Mouse (Mus musculus): ENCODE results near the gene Brsk2. TPM values are rescaled to one million over a fixed set of nuclear protein-coding genes. Genes with fewer than 3 reads are reported as not detected.
A peak's percentile ranks its signal among the peaks of the same experiment; 100 is the strongest.
"Not testable (repeated sequence)": the region's sequence is repeated elsewhere in the genome, so short reads cannot be mapped to it uniquely, and the experiment has no call there.

The Brsk2 gene
- polyA plus RNA-seq, 2 experiments, result 0.03 to 0.05 TPM

- Histone ChIP-seq H3K9ac (replicated peaks) (no peak overlapping the region), H3K27me3 (ENCODE audit: control insufficient read depth, insufficient read depth, low read length) (peaks cover 9% of the 10 kb centered on the region), H3K4me1 (replicated peaks; ENCODE audit: control insufficient read depth in 2 of 2, insufficient read depth in 2 of 2, low read length in 1 of 2) (no peaks in the 10 kb centered on the region; a peak in 1 of 4 replicates), H3K4me2 (ENCODE audit: low read depth) (no peak overlapping the region), H3K9me3 (ENCODE audit: control insufficient read depth, low read length) (no peaks in the 10 kb centered on the region), H3K4me3 (ENCODE audit: insufficient read depth in 1 of 2, low read depth in 2 of 2, low read length in 2 of 2) (no peak overlapping the region), H3K36me3 (replicated peaks; ENCODE audit: control insufficient read depth, insufficient read depth, low read depth) (no peaks in the 10 kb centered on the region), H3K27ac (no peak overlapping the region)
- 37% methylated on average over 3 of the region's 3 CpGs for WGBS (ENCODE audit: insufficient replicate concordance)
- TF ChIP-seq CTCF (IDR thresholded peaks at IDR 0.05; ENCODE audit: low read depth) (no peak), EP300 (IDR thresholded peaks at IDR 0.05; ENCODE audit: low read depth) (no peak)
- ATAC-seq (ENCODE audit: insufficient read depth) (no peak), DNase-seq (ENCODE audit: low read depth in 3 of 3, low spot score in 3 of 3) (no peak)
These were observed 38.2 kb upstream of the Brsk2 start for GRCm38 (mm10) chr7:141911305-141911704.

DNA sequence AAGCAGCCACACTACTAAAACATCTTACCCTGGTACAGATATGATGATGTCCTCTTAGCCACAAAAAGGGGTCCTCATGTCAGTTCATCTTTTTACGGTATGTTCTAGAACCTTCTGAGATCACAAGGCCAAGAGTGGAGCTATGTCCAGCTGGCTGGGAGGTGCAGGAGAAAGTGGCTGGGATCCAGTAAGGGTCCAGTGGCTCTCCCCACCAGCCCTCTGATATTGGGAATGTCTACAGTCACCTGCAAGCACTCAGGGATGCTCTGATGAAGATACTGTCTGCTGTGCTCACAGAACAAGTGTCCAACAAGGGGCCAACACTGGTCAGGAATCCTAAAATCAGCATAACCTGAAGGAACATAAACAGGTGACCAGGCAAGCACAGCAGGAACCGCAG lies 31.1 kb upstream of the Brsk2 start, which contains the start of gene Tollip:
Gene Tollip (minus strand): TSS at position 101 of the 400 bp plus-strand sequence.
- Histone ChIP-seq H3K27me3 (ENCODE audit: control insufficient read depth, insufficient read depth, low read length) (peaks cover under 1% of the 10 kb centered on the region; the same call in 1 of the 2 replicates), H3K4me3 (ENCODE audit: insufficient read depth in 1 of 2, low read depth in 2 of 2, low read length in 2 of 2) (no peak within 1 kb of the TSS), H3K4me2 (ENCODE audit: low read depth) (no peak within 1 kb of the TSS), H3K9me3 (ENCODE audit: control insufficient read depth, low read length) (no peaks in the 10 kb centered on the region), H3K4me1 (replicated peaks; ENCODE audit: control insufficient read depth in 2 of 2, insufficient read depth in 2 of 2, low read length in 1 of 2) (no peaks in the 10 kb centered on the region), H3K36me3 (replicated peaks; ENCODE audit: control insufficient read depth, insufficient read depth, low read depth) (no peaks in the 10 kb centered on the region), H3K9ac (replicated peaks) (no peak within 1 kb of the TSS), H3K27ac (no peak within 1 kb of the TSS)
- DNase-seq (ENCODE audit: low read depth in 3 of 3, low spot score in 3 of 3), result no peak
- ATAC-seq (ENCODE audit: insufficient read depth), result no peak
- 69% methylated on average over 2 of the region's 2 CpGs for WGBS (ENCODE audit: insufficient replicate concordance)
- TF ChIP-seq EP300 (IDR thresholded peaks at IDR 0.05; ENCODE audit: low read depth) (no peak), CTCF (IDR thresholded peaks at IDR 0.05; ENCODE audit: low read depth) (no peak)

DNA sequence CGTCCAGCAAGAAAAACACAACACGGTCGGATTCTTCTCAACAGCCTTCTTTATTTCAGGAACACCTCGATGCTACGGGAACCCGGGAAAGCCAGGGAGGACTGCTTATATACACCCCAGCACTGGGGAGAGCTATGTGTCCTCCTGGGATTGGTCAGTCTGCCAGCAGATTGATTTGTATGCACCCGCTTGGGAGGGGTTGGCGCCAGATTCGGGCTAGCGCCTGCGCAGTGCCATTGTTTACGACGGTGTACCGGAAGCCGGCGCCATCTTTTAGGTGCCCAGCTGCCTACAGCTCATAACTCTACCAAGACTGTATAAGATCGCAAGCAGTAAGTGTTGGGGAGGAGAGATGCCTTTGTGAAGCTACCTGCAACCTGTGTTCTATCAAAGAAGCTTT lies 25.4 kb upstream of the Brsk2 start:
- not testable (repeated sequence) for H3K4me2 ChIP-seq (ENCODE audit: low read depth); H3K36me3 ChIP-seq (replicated peaks; ENCODE audit: control insufficient read depth, insufficient read depth, low read depth); DNase-seq (ENCODE audit: low read depth in 3 of 3, low spot score in 3 of 3); H3K9ac ChIP-seq (replicated peaks); H3K4me3 ChIP-seq (ENCODE audit: insufficient read depth in 1 of 2, low read depth in 2 of 2, low read length in 2 of 2); H3K27me3 ChIP-seq (ENCODE audit: control insufficient read depth, insufficient read depth, low read length); ATAC-seq (ENCODE audit: insufficient read depth); H3K27ac ChIP-seq; H3K4me1 ChIP-seq (replicated peaks; ENCODE audit: control insufficient read depth in 2 of 2, insufficient read depth in 2 of 2, low read length in 1 of 2); H3K9me3 ChIP-seq (ENCODE audit: control insufficient read depth, low read length)
- WGBS (ENCODE audit: insufficient replicate concordance), result 83% methylated on average over 17 of the region's 17 CpGs

DNA sequence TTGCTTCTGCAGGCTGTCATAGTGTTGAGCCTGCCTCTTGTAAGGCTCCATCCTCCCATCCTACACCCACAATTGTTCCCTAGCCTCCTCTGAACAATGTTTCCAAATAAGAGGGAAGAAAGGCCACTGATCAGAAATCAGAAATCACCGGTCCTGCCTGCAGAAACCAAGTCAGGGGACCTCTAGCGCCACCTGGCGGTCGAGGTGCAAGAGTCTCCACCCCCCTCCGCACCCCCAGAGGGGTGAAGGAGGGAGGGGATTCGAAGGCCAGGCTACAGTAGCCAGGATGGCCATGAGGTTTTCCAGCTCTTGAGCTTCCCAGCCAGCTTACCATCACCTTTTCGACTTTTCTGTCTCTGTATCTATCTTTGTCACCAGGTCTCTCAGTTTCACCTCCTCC lies 24.6 kb upstream of the Brsk2 start:
- no peak overlapping the region for H3K4me2 ChIP-seq (ENCODE audit: low read depth)

GRCm38 (mm10) chr7:141928642-141929041 lies 20.9 kb upstream of the Brsk2 start:
- no peak overlapping the region for H3K4me3 ChIP-seq (ENCODE audit: insufficient read depth in 1 of 2, low read depth in 2 of 2, low read length in 2 of 2)
- no peak overlapping the region for H3K4me2 ChIP-seq (ENCODE audit: low read depth)
- no peak for ATAC-seq (ENCODE audit: insufficient read depth)
- H3K27ac ChIP-seq, result no peak overlapping the region
- DNase-seq (ENCODE audit: low read depth in 3 of 3, low spot score in 3 of 3), result no peak
- WGBS (ENCODE audit: insufficient replicate concordance), result 51% methylated on average over 10 of the region's 10 CpGs
- H3K9ac ChIP-seq (replicated peaks), result no peak overlapping the region
- no peaks in the 10 kb centered on the region for H3K9me3 ChIP-seq (ENCODE audit: control insufficient read depth, low read length)
- TF ChIP-seq CTCF (IDR thresholded peaks at IDR 0.05; ENCODE audit: low read depth) (no peak), EP300 (IDR thresholded peaks at IDR 0.05; ENCODE audit: low read depth) (no peak)
- H3K4me1 ChIP-seq (replicated peaks; ENCODE audit: control insufficient read depth in 2 of 2, insufficient read depth in 2 of 2, low read length in 1 of 2), result no peaks in the 10 kb centered on the region
- H3K27me3 ChIP-seq (ENCODE audit: control insufficient read depth, insufficient read depth, low read length), result no peaks in the 10 kb centered on the region
- no peaks in the 10 kb centered on the region for H3K36me3 ChIP-seq (replicated peaks; ENCODE audit: control insufficient read depth, insufficient read depth, low read depth)

More for the DNA sequence above, 24.6 kb upstream of the Brsk2 start:
- no peak overlapping the region for H3K27ac ChIP-seq
- H3K4me3 ChIP-seq (ENCODE audit: insufficient read depth in 1 of 2, low read depth in 2 of 2, low read length in 2 of 2), result no peak overlapping the region
- H3K36me3 ChIP-seq (replicated peaks; ENCODE audit: control insufficient read depth, insufficient read depth, low read depth), result no peaks in the 10 kb centered on the region
- no peak for ATAC-seq (ENCODE audit: insufficient read depth)
- peak; percentile 95 for TF ChIP-seq CTCF (IDR thresholded peaks at IDR 0.05; ENCODE audit: low read depth)
- TF ChIP-seq EP300 (IDR thresholded peaks at IDR 0.05; ENCODE audit: low read depth), result no peak
- no peaks in the 10 kb centered on the region for H3K9me3 ChIP-seq (ENCODE audit: control insufficient read depth, low read length)
- peak in 2 of 3 experiments; percentile 17 to 28 for DNase-seq (ENCODE audit: low read depth in 3 of 3, low spot score in 3 of 3)
- no peaks in the 10 kb centered on the region for H3K27me3 ChIP-seq (ENCODE audit: control insufficient read depth, insufficient read depth, low read length)
- WGBS (ENCODE audit: insufficient replicate concordance), result 5% methylated on average over 7 of the region's 7 CpGs
- no peak overlapping the region for H3K9ac ChIP-seq (replicated peaks)
- H3K4me1 ChIP-seq (replicated peaks; ENCODE audit: control insufficient read depth in 2 of 2, insufficient read depth in 2 of 2, low read length in 1 of 2), result no peaks in the 10 kb centered on the region
